Mouse (Mus musculus) brain, adult 2 months (tissue): ENCODE data around the gene Setd4.
"Not testable (repeated sequence)": the region's sequence is repeated elsewhere in the genome, so short reads cannot be mapped to it uniquely, and the experiment has no call there.

Experiments
- DNase-seq: peaks from one replicate; pipeline ENCODE4 v3.0.0; 2011; ENCODE audit warnings: low read depth, low spot score

The Setd4 gene

GRCm38 (mm10) chr16:93603439-93604212 is at the start of gene Setd4:
Gene Setd4 (minus strand): TSS chr16:93604063.
- DNase-seq, result peak; percentile 98

GRCm38 (mm10) chr16:93648441-93649183 is 44.7 kb upstream of the Setd4 start:
- no peak for DNase-seq

- no peak for DNase-seq
Observed at GRCm38 (mm10) chr16:93644006-93644405, 40.1 kb upstream of the Setd4 start.

GRCm38 (mm10) chr16:93627761-93628400 is 24.0 kb upstream of the Setd4 start, which contains the start of gene Gm5678:
Gene Gm5678 (plus strand): TSS chr16:93628097.
- peak; percentile 69 for DNase-seq

GRCm38 (mm10) chr16:93626745-93627144 is 22.9 kb upstream of the Setd4 start:
- DNase-seq, result peak; percentile 47

- no peak for DNase-seq
Observed at GRCm38 (mm10) chr16:93624671-93625070, 20.8 kb upstream of the Setd4 start.

GRCm38 (mm10) chr16:93623759-93624158 is 19.9 kb upstream of the Setd4 start:
- DNase-seq, result not testable (repeated sequence)

- peak; percentile 72 for DNase-seq
Observed at GRCm38 (mm10) chr16:93615118-93615870, 11.4 kb upstream of the Setd4 start.

GRCm38 (mm10) chr16:93610961-93611360 is 7.1 kb upstream of the Setd4 start:
- no peak for DNase-seq

GRCm38 (mm10) chr16:93609796-93610195 is 5.9 kb upstream of the Setd4 start:
- no peak for DNase-seq

- no peak for DNase-seq
Observed at GRCm38 (mm10) chr16:93608731-93609130, 4.9 kb upstream of the Setd4 start.

- DNase-seq, result peak; percentile 95
Observed at GRCm38 (mm10) chr16:93607669-93608101, 3.8 kb upstream of the Setd4 start.

GRCm38 (mm10) chr16:93606146-93606545 is 2.3 kb upstream of the Setd4 start:
- no peak for DNase-seq

GRCm38 (mm10) chr16:93605553-93605952 is 1.7 kb upstream of the Setd4 start, which contains the start of gene Cbr1:
Gene Cbr1 (plus strand): TSS chr16:93605853.
- no peak for DNase-seq

- DNase-seq, result peak; percentile 86
Observed at GRCm38 (mm10) chr16:93604481-93604969, 662 bp upstream of the Setd4 start.

GRCm38 (mm10) chr16:93599461-93599860 is 4.4 kb downstream of the Setd4 start:
- no peak for DNase-seq

- DNase-seq, result no peak
Observed at GRCm38 (mm10) chr16:93597551-93597950, 6.3 kb downstream of the Setd4 start.

- no peak for DNase-seq
Observed at GRCm38 (mm10) chr16:93596807-93597206, 7.1 kb downstream of the Setd4 start.

- DNase-seq, result no peak
Observed at GRCm38 (mm10) chr16:93595766-93596165, 8.1 kb downstream of the Setd4 start.

- no peak for DNase-seq
Observed at GRCm38 (mm10) chr16:93594448-93594847, 9.4 kb downstream of the Setd4 start.

GRCm38 (mm10) chr16:93593406-93593805 is 10.5 kb downstream of the Setd4 start:
- no peak for DNase-seq
